Mouse (Mus musculus) E14TG2a.4 (cell line): ENCODE measurements around the gene Gm9573.

Source experiments
- CTCF ChIP-seq: conservative IDR thresholded peaks from 2 replicates; pipeline ENCODE4 v1.5.1; 2014; ENCODE audit warnings: low read length
- POU5F1 ChIP-seq: IDR thresholded peaks from 2 replicates; pipeline ENCODE4 v1.6.1; 2014; ENCODE audit warnings: low read length, borderline replicate concordance

GRCm38 (mm10) chr17:35638475-35639190 is 12.2 kb upstream of the Gm9573 start:
- TF ChIP-seq CTCF (no peak), POU5F1 (no peak)
